Mouse (Mus musculus) spleen, adult 2 months (tissue): ENCODE data around the gene Setd7.

Experiments
- CTCF ChIP-seq: fragments of 200-500 bp; IDR thresholded peaks from 2 replicates; pipeline ENCODE4 v1.5.1; 2011; ENCODE audit warnings: mild to moderate bottlenecking, inconsistent platforms; ENCODE audit not compliant: insufficient read depth, insufficient read length, insufficient replicate concordance; ENCODE audit errors: extremely low read depth
- POLR2A ChIP-seq: fragments of 200-500 bp; IDR thresholded peaks from 2 replicates; pipeline ENCODE4 v1.6.1; 2011; ENCODE audit warnings: low read depth, low read length, inconsistent platforms

- TF ChIP-seq CTCF = no peak
- TF ChIP-seq POLR2A = no peak
Measured at GRCm38 (mm10) chr3:51547577-51547976, 13.1 kb downstream of the Setd7 start.
